Mouse (Mus musculus) limb, embryonic 14.5 days (tissue): Measurements from ENCODE around the gene Eif5a. TPM values are rescaled to one million over a fixed set of nuclear protein-coding genes. Genes with fewer than 3 reads are reported as not detected.

Experiments
- ATAC-seq: fragments of 200-750 bp; cut with Nextera tagmentation; 2 replicates; pipeline ENCODE4 v1.8.0; 2017; ENCODE audit warnings: low read depth, moderate number of reproducible peaks, moderate TSS enrichment; ENCODE audit not compliant: low FRiP score
- DNase-seq: peaks from one replicate; pipeline ENCODE4 v3.0.0-alpha.2; 2015; ENCODE audit warnings: low spot score
- H3K27ac ChIP-seq: fragments of 300-500 bp; sonication (generic); replicated peaks from 2 replicates; pipeline ENCODE4 v1.5.1; 2014; ENCODE audit warnings: low read depth, mild to moderate bottlenecking, low read length, moderate library complexity, mixed read lengths
- H3K27me3 ChIP-seq: fragments of 300-500 bp; sonication (generic); 2 replicates; pipeline ENCODE4 v1.6.1; 2014; ENCODE audit warnings: low read length, mixed read lengths; ENCODE audit not compliant: control insufficient read depth, insufficient read depth
- H3K36me3 ChIP-seq: fragments of 300-500 bp; sonication (generic); 2 replicates; pipeline ENCODE4 v1.6.1; 2014; ENCODE audit warnings: mild to moderate bottlenecking, low read length, moderate library complexity, mixed read lengths; ENCODE audit not compliant: control insufficient read depth, insufficient read depth
- H3K4me1 ChIP-seq: fragments of 300-500 bp; sonication (generic); 2 replicates; pipeline ENCODE4 v1.6.1; 2014; ENCODE audit warnings: antibody characterized with exemption, low read length, mixed read lengths; ENCODE audit not compliant: control insufficient read depth, insufficient read depth
- H3K4me2 ChIP-seq: fragments of 300-500 bp; sonication (generic); replicated peaks from 2 replicates; pipeline ENCODE4 v1.6.1; 2014; ENCODE audit warnings: low read depth, mild to moderate bottlenecking, low read length, moderate library complexity; ENCODE audit not compliant: severe bottlenecking
- H3K4me3 ChIP-seq: fragments of 300-500 bp; sonication (generic); replicated peaks from 2 replicates; pipeline ENCODE4 v1.5.1; 2014; ENCODE audit warnings: low read length
- H3K9ac ChIP-seq: fragments of 300-500 bp; sonication (generic); 2 replicates; pipeline ENCODE4 v1.6.1; 2014; ENCODE audit warnings: mild to moderate bottlenecking, low read depth, low read length, moderate library complexity; ENCODE audit not compliant: severe bottlenecking
- H3K9me3 ChIP-seq: fragments of 300-500 bp; sonication (generic); 2 replicates; pipeline ENCODE4 v1.6.1; 2016; ENCODE audit warnings: low read length; ENCODE audit not compliant: control insufficient read depth
- POLR2A ChIP-seq: fragments of 200-500 bp; IDR thresholded peaks from 2 replicates; pipeline ENCODE4 v1.8.0; 2012; ENCODE audit warnings: inconsistent platforms, mild to moderate bottlenecking, moderate library complexity, borderline replicate concordance; ENCODE audit not compliant: insufficient read depth, insufficient read length; ENCODE audit errors: extremely low read depth
- WGBS: fragments of 180-500 bp; shearing (Covaris S2); extraction: QIAGEN DNeasy Blood & Tissue Kit; methylation state at CpG from one replicate; pipeline ENCODE4 v1.1.7; 2014; 5-methylcytosine and 5-hydroxymethylcytosine counted together
- polyA plus RNA-seq, 2 experiments: library from polyadenylated mRNA; depleted of rRNA in 1 of 2; stranded (reverse) in 1 of 2; unstranded in 1 of 2; fragments of >200 nt; fragmentation: Nextera tagmentation in 1 of 2; extraction: Ambion mirVana in 1 of 2; gene quantifications; 2 replicates each; pipeline versions ENCODE4 v1.2.1 to v1.2.3; 2012 to 2014

Gene Eif5a
- polyA plus RNA-seq, 2 experiments = 1,079 to 1,603 TPM

DNA sequence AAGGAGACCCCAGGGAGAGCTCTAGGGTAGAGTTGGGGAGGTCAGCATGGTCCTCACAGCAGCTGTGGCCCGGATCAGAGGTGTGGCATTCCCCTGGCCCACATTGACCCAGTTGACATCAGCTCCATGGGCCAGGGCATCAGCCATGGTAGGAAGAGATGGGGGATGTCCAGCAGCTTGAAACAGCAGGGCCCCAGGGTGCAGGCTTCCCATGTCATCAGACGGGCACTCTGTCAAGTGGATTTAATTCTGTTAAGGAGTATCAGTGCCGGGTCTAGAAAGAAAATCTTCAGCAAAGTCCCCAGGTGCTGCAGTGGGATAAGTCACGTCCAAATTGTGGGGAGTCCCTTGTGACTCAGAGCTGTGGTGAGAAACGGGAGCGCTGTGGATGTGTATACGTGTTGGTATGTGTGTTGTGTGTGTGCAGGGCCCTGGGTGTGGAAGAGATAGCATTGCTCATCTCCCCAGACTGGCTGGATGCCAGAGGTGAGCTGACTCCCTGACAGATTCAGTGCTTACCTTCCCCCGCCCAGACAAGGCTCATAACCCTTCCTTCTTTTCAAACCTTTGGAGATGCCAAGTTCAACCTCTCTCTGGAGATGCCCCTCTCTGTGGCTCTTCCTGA, 38.1 kb downstream of the Eif5a start:
- TF ChIP-seq POLR2A = no peak
- no peak for ATAC-seq
- Histone ChIP-seq H3K9ac (no peak overlapping the region), H3K4me2 (no peak overlapping the region), H3K4me1 (peaks cover 18% of the 10 kb centered on the region), H3K9me3 (no peaks in the 10 kb centered on the region), H3K36me3 (no peaks in the 10 kb centered on the region), H3K27ac (no peak overlapping the region), H3K27me3 (no peaks in the 10 kb centered on the region), H3K4me3 (no peak overlapping the region)
- no peak for DNase-seq
- 87% methylated on average over 8 of the region's 8 CpGs for WGBS

DNA sequence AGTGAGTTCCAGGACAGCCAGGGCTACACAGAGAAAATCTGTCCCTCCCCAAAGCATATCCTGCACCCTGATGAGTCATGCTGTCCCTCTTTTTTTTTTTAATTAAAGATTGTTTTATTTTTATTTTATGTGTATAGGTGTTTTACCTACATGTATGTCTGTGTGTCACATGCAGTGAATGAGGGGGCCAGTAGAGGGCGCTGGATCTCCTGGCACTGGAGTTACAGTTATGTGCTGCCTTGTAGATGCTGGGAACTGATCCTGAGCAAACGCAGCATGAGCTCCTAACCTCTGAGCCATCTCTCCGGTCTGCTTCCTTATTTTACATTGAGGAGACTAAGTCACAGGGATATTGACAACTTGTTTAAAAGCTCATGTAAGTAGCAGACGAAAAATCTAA, 38.7 kb downstream of the Eif5a start:
- 54% methylated on average over 4 of the region's 4 CpGs for WGBS
- H3K4me1 ChIP-seq = peaks cover 19% of the 10 kb centered on the region
- H3K27ac ChIP-seq = no peak overlapping the region

GRCm38 (mm10) chr11:69881787-69882670, 39.7 kb downstream of the Eif5a start:
- H3K4me2 ChIP-seq = peak overlapping the region; percentile 79
- H3K27me3 ChIP-seq = no peaks in the 10 kb centered on the region
- peak overlapping the region; percentile 67 for H3K9ac ChIP-seq
- H3K4me3 ChIP-seq = peak overlapping the region; percentile 46
- ATAC-seq (no peak), DNase-seq (peak; percentile 57)
- no peaks in the 10 kb centered on the region for H3K36me3 ChIP-seq
- no peaks in the 10 kb centered on the region for H3K9me3 ChIP-seq
- peaks cover 20% of the 10 kb centered on the region for H3K4me1 ChIP-seq
- H3K27ac ChIP-seq = peak overlapping the region; percentile 69
- 61% methylated on average over 21 of the region's 21 CpGs for WGBS
- no peak for TF ChIP-seq POLR2A

More for the DNA sequence above, 38.7 kb downstream of the Eif5a start:
- no peak for ATAC-seq
- no peak overlapping the region for H3K4me3 ChIP-seq
- H3K27me3 ChIP-seq = no peaks in the 10 kb centered on the region
- H3K9ac ChIP-seq = no peak overlapping the region
- H3K9me3 ChIP-seq = no peaks in the 10 kb centered on the region
- no peak overlapping the region for H3K4me2 ChIP-seq
- DNase-seq = no peak
- H3K36me3 ChIP-seq = no peaks in the 10 kb centered on the region
- TF ChIP-seq POLR2A = no peak

DNA sequence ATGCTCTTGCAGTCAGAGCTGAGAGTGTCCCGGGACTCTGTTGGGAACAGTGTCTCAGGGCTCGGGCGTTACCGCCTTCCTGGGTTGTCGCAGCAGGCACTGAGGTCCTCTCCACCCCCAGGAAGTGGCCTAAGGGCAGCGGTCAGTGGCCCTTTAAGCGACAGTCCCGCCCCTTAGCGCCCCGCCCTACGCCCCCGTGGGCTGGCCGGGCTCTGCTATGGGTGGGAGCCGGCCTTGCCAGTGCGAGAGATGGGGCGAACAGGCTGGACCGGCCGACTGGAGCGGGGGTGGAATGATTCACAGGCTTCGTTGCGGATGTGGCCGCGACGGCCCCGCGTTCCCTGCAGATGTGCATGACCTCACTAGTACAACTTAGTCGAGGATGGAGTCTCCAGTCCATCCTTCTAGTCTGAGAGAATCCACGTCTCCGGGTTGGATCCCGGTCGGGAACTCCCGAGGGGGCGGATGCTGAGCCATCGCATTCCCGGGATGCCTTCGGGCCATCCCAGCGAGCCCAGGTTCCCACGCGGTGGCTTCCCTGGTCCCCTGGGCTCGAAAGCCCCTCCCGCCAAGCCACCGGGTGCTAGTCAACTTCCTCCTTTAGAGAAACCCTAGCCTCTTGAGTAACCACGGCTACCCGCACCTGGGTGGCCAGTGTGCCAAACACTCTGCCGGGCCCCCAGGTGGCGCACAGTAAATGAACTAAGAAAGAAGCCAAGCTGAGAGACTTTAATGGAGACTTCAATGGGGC, 40.7 kb downstream of the Eif5a start, which contains the start of gene Kctd11:
Gene Kctd11 (minus strand): TSS at position 554 of the 751 bp plus-strand sequence.
- Histone ChIP-seq H3K27me3 (no peaks in the 10 kb centered on the region), H3K36me3 (no peaks in the 10 kb centered on the region), H3K27ac (peak within 1 kb of the TSS; percentile 69), H3K4me2 (peak within 1 kb of the TSS; percentile 79), H3K9me3 (no peaks in the 10 kb centered on the region), H3K4me3 (peak within 1 kb of the TSS; percentile 46), H3K9ac (peak within 1 kb of the TSS; percentile 67), H3K4me1 (peaks cover 22% of the 10 kb centered on the region)
- DNase-seq (peak; percentile 79), ATAC-seq (peak; percentile 87)
- under 1% methylated on average over 45 of the region's 46 CpGs for WGBS
- no peak for TF ChIP-seq POLR2A

- TF ChIP-seq POLR2A = peak; percentile 50; the same call in 1 of the 2 replicates
- Histone ChIP-seq H3K36me3 (no peaks in the 10 kb centered on the region), H3K27me3 (no peaks in the 10 kb centered on the region), H3K9ac (peak overlapping the region; percentile 67), H3K4me1 (peaks cover 26% of the 10 kb centered on the region), H3K4me2 (peak overlapping the region; percentile 79), H3K4me3 (peak overlapping the region; percentile 46), H3K9me3 (no peaks in the 10 kb centered on the region), H3K27ac (peak overlapping the region; percentile 69)
- DNase-seq = peak; percentile 84
- peak; percentile 74 for ATAC-seq
- WGBS = under 1% methylated on average over 18 of the region's 18 CpGs
These were observed 41.3 kb downstream of the Eif5a start for GRCm38 (mm10) chr11:69880506-69880852.
